8 mouse cellular contexts compared by ENCODE assay signal in genomic region chr19:53390495-53391007, GRCm38 (mm10). TPM values are rescaled to one million over a fixed set of nuclear protein-coding genes. Genes with fewer than 3 reads are reported as not detected.
DNase-seq lines count a peak whose midpoint lies in the region; ATAC-seq lines count a peak whose summit lies in the region.

Gene Smndc1 (minus strand): TSS chr19:53390578.

- intact Hi-C loops in gastrocnemius, postnatal 14 days (cut with DNase I; ENCODE audit: low total_unique reads), result no loop called here
- intact Hi-C loops in left cerebral cortex, postnatal 10 days (cut with DNase I), result loop anchor here (5.0 kb wide), 1 partner anchor 142 kb away; no protein-coding TSS in a partner anchor

- peak; percentile 93 for ATAC-seq in inflammation-experienced regulatory T-cells, adult 6 months
- ATAC-seq in megakaryocyte-erythroid progenitor cell, adult 5-6 weeks (replicated peaks; ENCODE audit: low FRiP score, low TSS enrichment, poor library complexity, severe bottlenecking), result peak; percentile 98

- peak; percentile 99 to 100 for DNase-seq in adrenal gland, adult (ENCODE audit: inconsistent age in 2 of 2, low spot score in 1 of 2)
- DNase-seq in embryo, embryonic 10.5 days (ENCODE audit: low spot score), result peak; percentile 100
- DNase-seq in gastrocnemius, postnatal 14 days, result peak; percentile 100
- peak; percentile 99 to 100 for DNase-seq in left cerebral cortex, postnatal 10 days (ENCODE audit: extremely low spot score in 1 of 2, low spot score in 2 of 2)
- peak; percentile 100 for DNase-seq in right cerebral cortex, postnatal 25 days
- DNase-seq in urinary bladder, postnatal 4 days (ENCODE audit: low spot score in 2 of 2), result peak; percentile 99 to 100

RNA-seq across cellular contexts. Expression of gene Smndc1, which starts in this region (rescaled TPM):
- total RNA-seq in gastrocnemius, postnatal 14 days (2021), result 10 to 100 TPM; 24.3 to 26.6 TPM
- polyA plus RNA-seq in inflammation-experienced regulatory T-cells, adult 6 months (2017; shearing (Covaris generic)), result 10 to 100 TPM; 30.1 to 38.6 (median 34.9) TPM
- 10 to 100 TPM; 32.3 to 38.3 TPM for total RNA-seq in left cerebral cortex, postnatal 10 days (2021)
- total RNA-seq in megakaryocyte-erythroid progenitor cell, adult 5-6 weeks (2014; fragmentation: Nextera tagmentation), result 56.9 and 60.9 TPM in 2 replicates
- total RNA-seq in megakaryocyte-erythroid progenitor cell, adult 5-6 weeks (2017), result 34.7 and 45.6 TPM in 2 replicates

Comparison
In these comparisons a context has a peak if more than half of its experiments do, and no peak if none do; other contexts are left out.
1. Peak in every context shown above with its lines: DNase-seq and ATAC-seq.